Mouse (Mus musculus): Measurements from ENCODE around the gene Hoxb5. TPM values are rescaled to one million over a fixed set of nuclear protein-coding genes. Genes with fewer than 3 reads are reported as not detected.

Gene Hoxb5
- polyA plus RNA-seq, 1 experiment from 2014 or later, result 19.2 TPM

- WGBS, result 20% methylated on average over 6 of the region's 6 CpGs
- H3K27ac ChIP-seq (ENCODE audit: low read length), result peak overlapping the region; percentile 99
- peak overlapping the region; percentile 90 for H3K4me2 ChIP-seq (replicated peaks; ENCODE audit: low read depth, low read length)
- peak overlapping the region; percentile 90 for H3K9ac ChIP-seq (replicated peaks; ENCODE audit: low read length)
- no peaks in the 10 kb centered on the region for H3K27me3 ChIP-seq (ENCODE audit: insufficient read depth, low read length)
- peaks cover 74% of the 10 kb centered on the region for H3K4me1 ChIP-seq (ENCODE audit: insufficient read depth, low read length)
- H3K36me3 ChIP-seq (ENCODE audit: insufficient read depth, low read length), result no peaks in the 10 kb centered on the region; the same call in 1 of the 2 replicates
- no peaks in the 10 kb centered on the region for H3K9me3 ChIP-seq (ENCODE audit: low read length)
- peak overlapping the region; percentile 71 for H3K4me3 ChIP-seq (ENCODE audit: low read length)
- ATAC-seq (ENCODE audit: low FRiP score, low TSS enrichment), result no peak
Measured at GRCm38 (mm10) chr11:96322738-96323137, 19.6 kb downstream of the Hoxb5 start.

- Histone ChIP-seq H3K9me3 (ENCODE audit: low read length) (no peaks in the 10 kb centered on the region), H3K9ac (replicated peaks; ENCODE audit: low read length) (peak within 1 kb of the TSS; percentile 90), H3K27me3 (ENCODE audit: insufficient read depth, low read length) (no peaks in the 10 kb centered on the region), H3K4me1 (ENCODE audit: insufficient read depth, low read length) (peaks cover 75% of the 10 kb centered on the region), H3K27ac (ENCODE audit: low read length) (peak within 1 kb of the TSS; percentile 99), H3K4me2 (replicated peaks; ENCODE audit: low read depth, low read length) (peak within 1 kb of the TSS; percentile 90), H3K4me3 (ENCODE audit: low read length) (peak within 1 kb of the TSS; percentile 71), H3K36me3 (ENCODE audit: insufficient read depth, low read length) (no peaks in the 10 kb centered on the region; the same call in 1 of the 2 replicates)
- no peak for ATAC-seq (ENCODE audit: low FRiP score, low TSS enrichment)
- 26% methylated on average over 10 of the region's 10 CpGs for WGBS
Measured at GRCm38 (mm10) chr11:96323154-96323553, 20.0 kb downstream of the Hoxb5 start, which contains the start of gene Hoxb3. Hoxb3 (plus strand) TSS chr11:96323326.

GRCm38 (mm10) chr11:96324125-96324524 is 21.0 kb downstream of the Hoxb5 start:
- peak overlapping the region; percentile 99 for H3K27ac ChIP-seq (ENCODE audit: low read length)
- H3K9ac ChIP-seq (replicated peaks; ENCODE audit: low read length), result peak overlapping the region; percentile 90
- no peaks in the 10 kb centered on the region for H3K27me3 ChIP-seq (ENCODE audit: insufficient read depth, low read length)
- peaks cover 85% of the 10 kb centered on the region for H3K4me1 ChIP-seq (ENCODE audit: insufficient read depth, low read length)
- ATAC-seq (ENCODE audit: low FRiP score, low TSS enrichment), result no peak
- no peaks in the 10 kb centered on the region; the same call in 1 of the 2 replicates for H3K36me3 ChIP-seq (ENCODE audit: insufficient read depth, low read length)
- peak overlapping the region; percentile 71 for H3K4me3 ChIP-seq (ENCODE audit: low read length)
- no peaks in the 10 kb centered on the region for H3K9me3 ChIP-seq (ENCODE audit: low read length)
- WGBS, result 8% methylated on average over 5 of the region's 5 CpGs
- peak overlapping the region; percentile 90 for H3K4me2 ChIP-seq (replicated peaks; ENCODE audit: low read depth, low read length)

DNA sequence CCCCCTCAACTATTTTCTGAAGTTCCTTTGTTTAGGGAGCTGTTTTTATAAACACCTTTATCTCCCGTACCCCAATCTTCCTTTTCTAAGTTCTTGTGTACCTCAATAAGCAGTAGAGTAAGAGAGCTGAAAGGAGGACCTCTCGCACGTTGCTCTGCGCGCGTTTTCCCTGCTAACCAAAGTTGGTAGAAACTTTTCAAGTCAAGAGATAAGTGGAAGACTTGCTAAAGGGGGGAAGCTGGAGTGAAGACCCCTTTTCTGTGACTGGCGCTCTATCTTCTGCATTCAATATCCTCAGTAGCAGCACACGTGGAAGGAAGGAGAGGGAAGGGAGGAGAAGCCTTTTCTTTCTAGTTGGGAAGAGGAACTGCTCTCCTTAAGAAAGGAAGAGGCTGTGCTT is 21.8 kb downstream of the Hoxb5 start:
- Histone ChIP-seq H3K27ac (ENCODE audit: low read length) (peak overlapping the region; percentile 99), H3K4me2 (replicated peaks; ENCODE audit: low read depth, low read length) (peak overlapping the region; percentile 90), H3K4me3 (ENCODE audit: low read length) (peak overlapping the region; percentile 71), H3K4me1 (ENCODE audit: insufficient read depth, low read length) (peaks cover 92% of the 10 kb centered on the region), H3K9ac (replicated peaks; ENCODE audit: low read length) (peak overlapping the region; percentile 90), H3K27me3 (ENCODE audit: insufficient read depth, low read length) (no peaks in the 10 kb centered on the region), H3K36me3 (ENCODE audit: insufficient read depth, low read length) (no peaks in the 10 kb centered on the region; the same call in 1 of the 2 replicates), H3K9me3 (ENCODE audit: low read length) (no peaks in the 10 kb centered on the region)
- no peak for ATAC-seq (ENCODE audit: low FRiP score, low TSS enrichment)
- WGBS, result 16% methylated on average over 8 of the region's 8 CpGs

DNA sequence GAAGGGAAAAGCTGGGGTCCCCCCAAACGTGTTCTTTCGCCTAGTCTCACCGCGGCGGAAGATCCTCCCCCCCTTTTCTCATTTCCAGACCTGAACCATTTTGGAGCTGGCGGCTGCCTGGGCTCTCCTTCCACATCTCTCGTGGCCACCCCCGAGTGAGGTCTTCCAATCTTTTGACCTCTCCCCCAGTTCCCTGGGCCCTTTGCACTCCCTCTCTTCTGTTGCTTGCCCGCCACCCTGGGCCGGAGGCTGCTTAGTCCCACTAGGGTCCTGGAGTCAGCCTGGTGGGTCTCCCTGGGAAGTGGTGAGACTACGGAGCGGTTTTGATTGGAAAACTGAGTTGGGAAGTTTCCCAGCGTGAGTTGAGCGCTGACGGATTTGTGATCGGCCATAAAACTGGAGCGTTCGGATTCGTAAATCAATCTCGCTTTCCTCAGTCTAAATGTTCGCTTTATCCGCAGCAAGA is 22.6 kb downstream of the Hoxb5 start:
- peaks cover 97% of the 10 kb centered on the region for H3K4me1 ChIP-seq (ENCODE audit: insufficient read depth, low read length)
- H3K4me2 ChIP-seq (replicated peaks; ENCODE audit: low read depth, low read length), result peak overlapping the region; percentile 90
- H3K9ac ChIP-seq (replicated peaks; ENCODE audit: low read length), result peak overlapping the region; percentile 90
- WGBS, result 10% methylated on average over 22 of the region's 22 CpGs
- no peaks in the 10 kb centered on the region; the same call in 1 of the 2 replicates for H3K36me3 ChIP-seq (ENCODE audit: insufficient read depth, low read length)
- H3K27me3 ChIP-seq (ENCODE audit: insufficient read depth, low read length), result no peaks in the 10 kb centered on the region
- H3K27ac ChIP-seq (ENCODE audit: low read length), result peak overlapping the region; percentile 99
- no peaks in the 10 kb centered on the region for H3K9me3 ChIP-seq (ENCODE audit: low read length)
- 0 out of 2 replicates have a peak, but pooled peaks have one; percentile 32 for ATAC-seq (ENCODE audit: low FRiP score, low TSS enrichment)
- H3K4me3 ChIP-seq (ENCODE audit: low read length), result peak overlapping the region; percentile 71

DNA sequence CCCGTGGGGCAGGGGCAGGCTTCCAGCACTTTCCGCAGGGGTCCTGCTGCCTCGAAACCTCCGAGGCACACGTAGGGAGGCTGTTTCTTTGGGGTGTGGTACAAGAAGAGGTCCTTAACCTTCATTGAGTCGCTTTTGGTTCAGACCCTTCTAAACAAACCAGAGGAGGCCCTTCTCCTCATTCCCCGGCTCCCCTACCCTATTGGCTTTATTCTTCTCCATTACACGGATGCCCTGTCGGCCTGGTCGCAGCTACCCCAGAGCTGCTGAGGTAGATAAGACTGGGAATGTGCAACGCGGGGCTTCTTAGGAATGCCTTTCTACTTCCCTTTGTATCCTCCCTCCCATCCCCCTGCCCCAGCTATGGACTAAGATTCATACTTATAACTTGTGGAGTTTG is 23.6 kb downstream of the Hoxb5 start:
- Histone ChIP-seq H3K9ac (replicated peaks; ENCODE audit: low read length) (peak overlapping the region; percentile 90), H3K27ac (ENCODE audit: low read length) (peak overlapping the region; percentile 99)

GRCm38 (mm10) chr11:96327122-96327521 is 24.0 kb downstream of the Hoxb5 start:
- peak overlapping the region; percentile 90 for H3K9ac ChIP-seq (replicated peaks; ENCODE audit: low read length)
- H3K27me3 ChIP-seq (ENCODE audit: insufficient read depth, low read length), result no peaks in the 10 kb centered on the region
- peak overlapping the region; percentile 99 for H3K27ac ChIP-seq (ENCODE audit: low read length)
- H3K4me1 ChIP-seq (ENCODE audit: insufficient read depth, low read length), result peaks cover 99% of the 10 kb centered on the region
- no peaks in the 10 kb centered on the region for H3K9me3 ChIP-seq (ENCODE audit: low read length)
- H3K4me2 ChIP-seq (replicated peaks; ENCODE audit: low read depth, low read length), result peak overlapping the region; percentile 90
- 32% methylated on average over 7 of the region's 7 CpGs for WGBS
- no peaks in the 10 kb centered on the region; the same call in 1 of the 2 replicates for H3K36me3 ChIP-seq (ENCODE audit: insufficient read depth, low read length)
- H3K4me3 ChIP-seq (ENCODE audit: low read length), result peak overlapping the region; percentile 71
- no peak for ATAC-seq (ENCODE audit: low FRiP score, low TSS enrichment)

More for the DNA sequence above, 23.6 kb downstream of the Hoxb5 start:
- ATAC-seq (ENCODE audit: low FRiP score, low TSS enrichment), result no peak
- 21% methylated on average over 12 of the region's 12 CpGs for WGBS
- Histone ChIP-seq H3K4me1 (ENCODE audit: insufficient read depth, low read length) (peaks cover 99% of the 10 kb centered on the region), H3K9me3 (ENCODE audit: low read length) (no peaks in the 10 kb centered on the region), H3K4me3 (ENCODE audit: low read length) (peak overlapping the region; percentile 71), H3K4me2 (replicated peaks; ENCODE audit: low read depth, low read length) (peak overlapping the region; percentile 90), H3K36me3 (ENCODE audit: insufficient read depth, low read length) (no peaks in the 10 kb centered on the region; the same call in 1 of the 2 replicates), H3K27me3 (ENCODE audit: insufficient read depth, low read length) (no peaks in the 10 kb centered on the region)

DNA sequence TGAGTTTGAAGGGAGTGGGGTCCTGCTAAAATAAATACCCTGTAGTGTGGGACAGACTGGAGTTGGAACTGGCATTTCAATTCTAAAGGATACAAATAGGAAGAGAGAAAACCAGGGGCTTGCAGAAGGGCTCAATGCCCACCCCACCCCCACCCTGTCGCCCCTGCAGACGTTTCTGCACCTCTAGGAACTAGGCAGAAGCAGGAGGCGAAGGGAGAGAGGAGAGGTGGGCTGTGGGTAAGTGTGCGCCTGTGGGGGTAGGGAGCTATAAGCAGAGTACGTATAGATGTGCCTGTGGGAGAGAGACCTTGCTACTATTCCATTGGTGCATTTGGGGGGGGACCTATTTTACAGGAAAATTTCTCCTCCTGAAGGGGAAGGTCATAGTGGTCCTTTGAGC is 24.6 kb downstream of the Hoxb5 start:
- no peaks in the 10 kb centered on the region; the same call in 1 of the 2 replicates for H3K36me3 ChIP-seq (ENCODE audit: insufficient read depth, low read length)
- H3K4me1 ChIP-seq (ENCODE audit: insufficient read depth, low read length), result peaks cover 99% of the 10 kb centered on the region
- H3K27me3 ChIP-seq (ENCODE audit: insufficient read depth, low read length), result no peaks in the 10 kb centered on the region
- peak overlapping the region; percentile 99 for H3K27ac ChIP-seq (ENCODE audit: low read length)
- no peaks in the 10 kb centered on the region for H3K9me3 ChIP-seq (ENCODE audit: low read length)
- peak overlapping the region; percentile 71 for H3K4me3 ChIP-seq (ENCODE audit: low read length)
- 28% methylated on average over 5 of the region's 5 CpGs for WGBS
- peak overlapping the region; percentile 90 for H3K4me2 ChIP-seq (replicated peaks; ENCODE audit: low read depth, low read length)
- ATAC-seq (ENCODE audit: low FRiP score, low TSS enrichment), result no peak
- peak overlapping the region; percentile 90 for H3K9ac ChIP-seq (replicated peaks; ENCODE audit: low read length)

- ATAC-seq (ENCODE audit: low FRiP score, low TSS enrichment), result no peak
- Histone ChIP-seq H3K4me3 (ENCODE audit: low read length) (peak overlapping the region; percentile 71), H3K4me1 (ENCODE audit: insufficient read depth, low read length) (peaks cover 99% of the 10 kb centered on the region), H3K36me3 (ENCODE audit: insufficient read depth, low read length) (no peaks in the 10 kb centered on the region; the same call in 1 of the 2 replicates), H3K9ac (replicated peaks; ENCODE audit: low read length) (peak overlapping the region; percentile 60), H3K27ac (ENCODE audit: low read length) (peak overlapping the region; percentile 99), H3K4me2 (replicated peaks; ENCODE audit: low read depth, low read length) (peak overlapping the region; percentile 90), H3K27me3 (ENCODE audit: insufficient read depth, low read length) (no peaks in the 10 kb centered on the region), H3K9me3 (ENCODE audit: low read length) (no peaks in the 10 kb centered on the region)
- WGBS, result 11% methylated on average over 8 of the region's 8 CpGs
Measured at GRCm38 (mm10) chr11:96328605-96329004, 25.5 kb downstream of the Hoxb5 start.

DNA sequence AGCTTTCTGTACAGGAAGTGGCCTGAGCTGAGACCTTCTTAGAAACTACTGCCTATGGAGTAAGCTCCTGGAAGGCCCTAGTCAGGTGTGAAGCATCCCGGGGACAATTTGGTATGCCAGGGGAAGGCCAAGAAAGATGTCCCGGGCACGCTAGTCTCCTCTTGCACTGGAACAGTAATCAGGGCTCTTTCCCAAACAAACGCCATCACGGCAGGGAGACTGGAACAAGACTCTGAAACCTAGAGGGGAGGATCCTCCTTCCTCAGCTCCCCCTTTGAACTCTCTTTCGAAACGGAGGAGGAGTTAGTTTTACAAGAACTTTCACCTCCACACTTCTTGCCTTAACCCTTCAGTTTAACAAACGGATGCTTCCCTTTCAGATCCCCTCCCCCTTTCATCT is 29.0 kb downstream of the Hoxb5 start:
- peak; percentile 9; the same call in 1 of the 2 replicates for ATAC-seq (ENCODE audit: low FRiP score, low TSS enrichment)
- Histone ChIP-seq H3K4me1 (ENCODE audit: insufficient read depth, low read length) (peaks cover 99% of the 10 kb centered on the region), H3K9ac (replicated peaks; ENCODE audit: low read length) (peak overlapping the region; percentile 73), H3K4me2 (replicated peaks; ENCODE audit: low read depth, low read length) (peak overlapping the region; percentile 59), H3K36me3 (ENCODE audit: insufficient read depth, low read length) (0 out of 2 replicates have a peak, but pooled peaks cover 5% of the 10 kb centered on the region), H3K4me3 (ENCODE audit: low read length) (peak overlapping the region; percentile 50), H3K27me3 (ENCODE audit: insufficient read depth, low read length) (no peaks in the 10 kb centered on the region), H3K27ac (ENCODE audit: low read length) (peak overlapping the region; percentile 99), H3K9me3 (ENCODE audit: low read length) (no peaks in the 10 kb centered on the region)
- WGBS, result 6% methylated on average over 8 of the region's 8 CpGs
